Mouse (Mus musculus) heart, embryonic 16.5 days (tissue): ENCODE data around the gene Ak1. TPM values are rescaled to one million over a fixed set of nuclear protein-coding genes. Genes with fewer than 3 reads are reported as not detected.

Experiments
- ATAC-seq: fragments of 200-750 bp; cut with Nextera tagmentation; replicated peaks from 2 replicates; pipeline ENCODE4 v1.8.0; 2017; ENCODE audit warnings: moderate number of reproducible peaks; ENCODE audit not compliant: insufficient read depth, low FRiP score; ENCODE audit errors: extremely low read depth
- H3K27ac ChIP-seq: fragments of 300-500 bp; sonication (generic); 2 replicates; pipeline ENCODE4 v1.5.1; 2014; ENCODE audit warnings: mild to moderate bottlenecking, low read length, control low read depth, moderate library complexity
- H3K27me3 ChIP-seq: fragments of 300-500 bp; sonication (generic); 2 replicates; pipeline ENCODE4 v1.6.1; 2014; ENCODE audit warnings: low read length, mixed read lengths; ENCODE audit not compliant: control insufficient read depth, insufficient read depth
- H3K36me3 ChIP-seq: fragments of 300-500 bp; sonication (generic); 2 replicates; pipeline ENCODE4 v1.6.1; 2014; ENCODE audit not compliant: control insufficient read depth, insufficient read depth
- H3K4me1 ChIP-seq: fragments of 300-500 bp; sonication (generic); 2 replicates; pipeline ENCODE4 v1.6.1; 2014; ENCODE audit warnings: low read length, mixed read lengths; ENCODE audit not compliant: control insufficient read depth, insufficient read depth
- H3K4me2 ChIP-seq: fragments of 300-500 bp; sonication (generic); 2 replicates; pipeline ENCODE4 v1.6.1; 2014; ENCODE audit warnings: low read depth, mild to moderate bottlenecking, control low read depth, low read length
- H3K4me3 ChIP-seq: fragments of 300-500 bp; sonication (generic); 2 replicates; pipeline ENCODE4 v1.5.1; 2014; ENCODE audit warnings: mild to moderate bottlenecking, control low read depth, low read length
- H3K9ac ChIP-seq: fragments of 300-500 bp; sonication (generic); 2 replicates; pipeline ENCODE4 v1.6.1; 2014; ENCODE audit warnings: low read length, control low read depth
- H3K9me3 ChIP-seq: fragments of 300-500 bp; sonication (generic); replicated peaks from 2 replicates; pipeline ENCODE4 v1.6.1; 2016; ENCODE audit warnings: low read length; ENCODE audit not compliant: control insufficient read depth
- WGBS: fragments of 180-500 bp; shearing (Covaris S2); extraction: QIAGEN DNeasy Blood & Tissue Kit; methylation state at CpG from one replicate; pipeline ENCODE4 v1.1.7; 2014; 5-methylcytosine and 5-hydroxymethylcytosine counted together
- polyA plus RNA-seq: library from polyadenylated mRNA; unstranded; fragments of >200 nt; fragmentation: Nextera tagmentation; extraction: Ambion mirVana; gene quantifications from 2 replicates; pipeline ENCODE4 v1.2.1, GENCODE M21; 2015

The Ak1 gene
- polyA plus RNA-seq, 1 experiment from 2014 or later, result 488 TPM

GRCm38 (mm10) chr2:32620682-32621516 lies 659 bp upstream of the Ak1 start:
- Histone ChIP-seq H3K36me3 (peaks cover 24% of the 10 kb centered on the region), H3K4me1 (peaks cover 40% of the 10 kb centered on the region), H3K27me3 (no peaks in the 10 kb centered on the region), H3K9ac (peak overlapping the region; percentile 58), H3K9me3 (peaks cover 3% of the 10 kb centered on the region; the same call in 1 of the 2 replicates), H3K4me3 (no peak overlapping the region), H3K27ac (peak overlapping the region; percentile 95), H3K4me2 (peak overlapping the region; percentile 44)
- peak; percentile 86 for ATAC-seq
- WGBS, result 15% methylated on average over 4 of the region's 4 CpGs

- WGBS, result 70% methylated on average over 5 of the region's 5 CpGs
- Histone ChIP-seq H3K4me3 (no peak overlapping the region), H3K27me3 (no peaks in the 10 kb centered on the region), H3K4me1 (peaks cover 67% of the 10 kb centered on the region), H3K9me3 (no peaks in the 10 kb centered on the region), H3K27ac (peak overlapping the region; percentile 99; the same call in 1 of the 2 replicates), H3K36me3 (0 out of 2 replicates have a peak, but pooled peaks cover 1% of the 10 kb centered on the region), H3K9ac (no peak overlapping the region), H3K4me2 (no peak overlapping the region)
- no peak for ATAC-seq
These were observed 2.7 kb downstream of the Ak1 start for GRCm38 (mm10) chr2:32624111-32624748.

- Histone ChIP-seq H3K9me3 (no peaks in the 10 kb centered on the region), H3K4me3 (peak overlapping the region; percentile 54), H3K4me2 (peak overlapping the region; percentile 75), H3K36me3 (no peaks in the 10 kb centered on the region), H3K27ac (peak overlapping the region; percentile 99), H3K9ac (peak overlapping the region; percentile 76), H3K27me3 (no peaks in the 10 kb centered on the region), H3K4me1 (peaks cover 61% of the 10 kb centered on the region)
- peak; percentile 43 for ATAC-seq
- 4% methylated on average over 13 of the region's 13 CpGs for WGBS
These were observed 3.8 kb downstream of the Ak1 start for GRCm38 (mm10) chr2:32625212-32625872.

DNA sequence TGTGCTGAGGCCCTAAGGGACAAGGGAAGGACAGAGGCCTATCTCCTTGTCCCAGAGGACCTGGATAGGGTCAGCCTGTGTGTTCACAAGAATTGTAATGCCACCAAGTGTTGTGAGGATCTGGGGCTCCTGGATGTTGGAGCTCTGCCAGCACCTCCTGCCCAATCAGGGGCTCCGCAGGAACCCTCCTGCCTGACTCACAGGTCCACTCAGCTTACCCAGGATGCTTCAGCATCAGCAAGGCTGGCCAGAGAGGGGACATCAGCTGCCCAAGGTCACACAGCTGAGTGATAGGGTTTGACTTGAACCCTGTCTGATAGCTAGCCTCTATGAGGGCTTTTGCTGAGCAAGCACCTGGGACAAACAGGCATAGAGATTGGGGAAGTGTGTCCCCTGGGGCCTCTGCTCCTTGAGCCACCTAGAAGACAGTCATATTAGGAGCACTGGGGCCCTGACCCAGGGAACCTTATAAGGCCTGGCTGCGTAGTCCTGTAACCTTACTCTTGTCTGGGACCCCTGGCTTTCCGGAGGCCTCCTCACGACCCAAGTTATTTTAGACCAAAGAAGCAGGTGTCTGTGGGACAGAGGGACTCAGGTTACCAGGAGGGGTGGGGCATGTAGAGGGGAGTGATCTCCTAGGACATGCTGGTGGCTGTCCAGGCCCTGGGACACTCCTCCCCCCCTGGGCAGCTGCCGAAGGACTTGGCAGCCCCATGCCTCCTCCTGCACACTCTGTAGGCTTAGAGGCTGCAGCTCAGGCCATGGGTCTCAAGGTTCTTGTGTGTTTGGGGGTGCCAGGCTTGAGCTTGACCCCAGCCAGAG lies 4.5 kb downstream of the Ak1 start:
- H3K27ac ChIP-seq, result peak overlapping the region; percentile 99
- H3K36me3 ChIP-seq, result peaks cover 3% of the 10 kb centered on the region
- WGBS, result 25% methylated on average over 5 of the region's 5 CpGs
- peak overlapping the region; percentile 75 for H3K4me2 ChIP-seq
- H3K4me1 ChIP-seq, result peaks cover 54% of the 10 kb centered on the region
- H3K27me3 ChIP-seq, result no peaks in the 10 kb centered on the region
- peak; percentile 67 for ATAC-seq
- H3K9ac ChIP-seq, result peak overlapping the region; percentile 76
- H3K4me3 ChIP-seq, result peak overlapping the region; percentile 54
- no peaks in the 10 kb centered on the region for H3K9me3 ChIP-seq

DNA sequence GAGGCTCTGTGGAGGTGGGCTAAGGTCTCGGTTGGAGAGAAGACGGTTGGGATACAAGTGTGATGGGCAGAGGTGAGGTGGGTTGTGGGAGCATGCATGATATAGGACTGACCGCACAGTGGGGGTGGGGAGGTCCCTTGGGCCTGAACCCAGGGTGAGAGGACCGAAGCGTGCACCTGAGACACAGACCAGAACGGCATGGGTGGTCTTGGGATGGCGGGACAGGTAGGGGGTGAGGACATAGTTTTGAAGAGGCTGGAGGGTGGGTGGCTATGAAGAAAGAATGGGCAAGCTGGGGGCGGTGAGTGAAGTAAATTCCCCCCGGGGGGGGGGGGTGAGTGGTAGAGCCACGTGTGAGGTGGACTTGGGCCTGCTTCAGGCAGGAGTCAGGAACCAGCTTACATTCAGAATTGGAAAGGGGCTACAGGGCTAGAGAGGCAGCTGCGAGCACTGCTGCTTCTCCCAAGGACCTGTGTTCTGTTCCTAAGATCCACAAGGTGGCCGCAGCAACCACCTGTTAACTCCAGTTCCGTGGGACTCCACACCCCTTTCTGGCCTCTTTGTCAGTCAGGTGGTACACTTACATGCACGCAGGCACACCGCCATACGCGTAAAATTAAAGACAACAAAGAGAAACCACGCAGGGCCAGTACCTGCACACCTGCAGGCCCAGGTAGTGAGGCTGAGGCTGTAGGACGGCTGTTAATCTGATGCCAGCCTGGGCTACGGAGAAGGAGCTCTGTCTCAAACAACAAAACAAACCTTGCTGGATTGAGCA lies 5.9 kb downstream of the Ak1 start:
- H3K9ac ChIP-seq, result peak overlapping the region; percentile 76
- no peak for ATAC-seq
- peaks cover 7% of the 10 kb centered on the region for H3K36me3 ChIP-seq
- WGBS, result 57% methylated on average over 20 of the region's 20 CpGs
- no peaks in the 10 kb centered on the region for H3K9me3 ChIP-seq
- peaks cover 47% of the 10 kb centered on the region for H3K4me1 ChIP-seq
- peak overlapping the region; percentile 75 for H3K4me2 ChIP-seq
- peak overlapping the region; percentile 54 for H3K4me3 ChIP-seq
- H3K27me3 ChIP-seq, result no peaks in the 10 kb centered on the region
- peak overlapping the region; percentile 99 for H3K27ac ChIP-seq

- 53% methylated on average over 4 of the region's 4 CpGs for WGBS
These were observed 6.5 kb downstream of the Ak1 start for GRCm38 (mm10) chr2:32628044-32628550.

DNA sequence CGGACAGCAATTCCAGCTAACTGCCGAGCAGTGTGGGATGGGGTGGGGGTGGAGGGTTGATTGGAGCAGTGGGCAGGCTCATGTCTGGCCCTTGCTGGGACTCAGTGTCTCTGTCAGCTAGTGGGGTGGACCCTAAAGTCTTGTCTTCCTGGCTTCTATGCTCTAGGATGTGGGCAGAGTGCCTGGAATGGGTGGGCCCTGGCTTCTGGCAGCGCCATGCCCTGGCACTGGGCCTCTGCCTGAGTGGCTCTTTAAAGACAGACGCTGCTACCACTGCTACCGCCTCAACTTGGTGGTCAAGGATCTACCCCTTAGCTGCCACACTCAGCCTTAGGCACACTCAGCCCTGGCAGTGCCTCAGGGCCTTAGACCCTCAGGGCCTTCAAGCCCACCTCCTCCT lies 7.2 kb downstream of the Ak1 start:
- peak; percentile 32 for ATAC-seq
- Histone ChIP-seq H3K36me3 (peaks cover 14% of the 10 kb centered on the region), H3K9me3 (no peaks in the 10 kb centered on the region), H3K4me1 (peaks cover 47% of the 10 kb centered on the region), H3K4me2 (peak overlapping the region; percentile 75), H3K27me3 (no peaks in the 10 kb centered on the region), H3K4me3 (peak overlapping the region; percentile 54), H3K27ac (peak overlapping the region; percentile 99), H3K9ac (peak overlapping the region; percentile 76)
- 19% methylated on average over 5 of the region's 5 CpGs for WGBS

More at GRCm38 (mm10) chr2:32628044-32628550, 6.5 kb downstream of the Ak1 start:
- Histone ChIP-seq H3K4me3 (peak overlapping the region; percentile 54), H3K4me2 (peak overlapping the region; percentile 75), H3K9ac (peak overlapping the region; percentile 76), H3K27me3 (no peaks in the 10 kb centered on the region), H3K36me3 (peaks cover 10% of the 10 kb centered on the region), H3K4me1 (peaks cover 47% of the 10 kb centered on the region), H3K27ac (peak overlapping the region; percentile 99), H3K9me3 (no peaks in the 10 kb centered on the region)
- 0 out of 2 replicates have a peak, but pooled peaks have one; percentile 1 for ATAC-seq
